Mouse (Mus musculus) embryonic facial prominence, embryonic 15.5 days (tissue): ENCODE measurements around the gene D630023F18Rik. TPM values are rescaled to one million over a fixed set of nuclear protein-coding genes. Genes with fewer than 3 reads are reported as not detected.

ENCODE experiments used
- ATAC-seq: fragments of 200-750 bp; cut with Nextera tagmentation; 2 replicates; pipeline ENCODE4 v1.8.0; 2017; ENCODE audit warnings: low read depth, moderate TSS enrichment; ENCODE audit not compliant: insufficient number of reproducible peaks, low FRiP score, low TSS enrichment
- H3K27ac ChIP-seq: fragments of 300-500 bp; sonication (generic); replicated peaks from 2 replicates; pipeline ENCODE4 v1.5.1; 2015; ENCODE audit warnings: mild to moderate bottlenecking, inconsistent platforms
- H3K27me3 ChIP-seq: fragments of 300-500 bp; sonication (generic); 2 replicates; pipeline ENCODE4 v1.6.1; 2015; ENCODE audit warnings: inconsistent platforms
- H3K36me3 ChIP-seq: fragments of 300-500 bp; sonication (generic); 2 replicates; pipeline ENCODE4 v1.6.1; 2015; ENCODE audit warnings: mild to moderate bottlenecking, inconsistent platforms
- H3K4me1 ChIP-seq: fragments of 300-500 bp; sonication (generic); 2 replicates; pipeline ENCODE4 v1.6.1; 2015; ENCODE audit warnings: inconsistent platforms
- H3K4me2 ChIP-seq: fragments of 300-500 bp; sonication (generic); replicated peaks from 2 replicates; pipeline ENCODE4 v1.6.1; 2015; ENCODE audit warnings: mild to moderate bottlenecking, inconsistent platforms
- H3K4me3 ChIP-seq: fragments of 300-500 bp; sonication (generic); replicated peaks from 2 replicates; pipeline ENCODE4 v1.5.1; 2015; ENCODE audit warnings: mild to moderate bottlenecking, inconsistent platforms
- H3K9ac ChIP-seq: fragments of 300-500 bp; sonication (generic); 2 replicates; pipeline ENCODE4 v1.6.1; 2015; ENCODE audit warnings: inconsistent platforms
- H3K9me3 ChIP-seq: fragments of 300-500 bp; sonication (generic); replicated peaks from 2 replicates; pipeline ENCODE4 v1.6.1; 2016; ENCODE audit warnings: inconsistent platforms
- WGBS: fragments of 180-500 bp; shearing (Covaris S2); methylation state at CpG from one replicate; pipeline ENCODE4 v1.1.7; 2015; 5-methylcytosine and 5-hydroxymethylcytosine counted together
- polyA plus RNA-seq: library from polyadenylated mRNA; unstranded; fragments of >200 nt; fragmentation: Nextera tagmentation; extraction: Ambion mirVana; gene quantifications from 2 replicates; pipeline ENCODE4 v1.2.1, GENCODE M21; 2015

Gene D630023F18Rik
- polyA plus RNA-seq, 1 experiment from 2014 or later, result 0.27 TPM

GRCm38 (mm10) chr1:65109196-65109595, 13.8 kb downstream of the D630023F18Rik start:
- Histone ChIP-seq H3K9me3 (no peaks in the 10 kb centered on the region), H3K4me2 (no peak overlapping the region), H3K9ac (no peak overlapping the region), H3K27me3 (no peaks in the 10 kb centered on the region), H3K4me3 (no peak overlapping the region), H3K4me1 (no peaks in the 10 kb centered on the region), H3K36me3 (no peaks in the 10 kb centered on the region), H3K27ac (no peak overlapping the region)
- ATAC-seq, result no peak
- WGBS, result 89% methylated on average over 8 of the region's 8 CpGs

- ATAC-seq, result no peak
- Histone ChIP-seq H3K36me3 (no peaks in the 10 kb centered on the region), H3K9ac (no peak overlapping the region), H3K27ac (no peak overlapping the region), H3K27me3 (no peaks in the 10 kb centered on the region), H3K4me2 (no peak overlapping the region), H3K4me1 (no peaks in the 10 kb centered on the region), H3K9me3 (no peaks in the 10 kb centered on the region), H3K4me3 (no peak overlapping the region)
- 86% methylated on average over 10 of the region's 10 CpGs for WGBS
These were observed 15.2 kb downstream of the D630023F18Rik start for GRCm38 (mm10) chr1:65107654-65108279.

- Histone ChIP-seq H3K9me3 (no peaks in the 10 kb centered on the region), H3K9ac (no peak within 1 kb of the TSS), H3K4me2 (no peak within 1 kb of the TSS), H3K27me3 (no peaks in the 10 kb centered on the region), H3K4me3 (no peak within 1 kb of the TSS), H3K4me1 (no peaks in the 10 kb centered on the region), H3K27ac (no peak within 1 kb of the TSS), H3K36me3 (no peaks in the 10 kb centered on the region)
- ATAC-seq, result no peak
- WGBS, result 91% methylated on average over 11 of the region's 11 CpGs
These were observed 19.7 kb downstream of the D630023F18Rik start, which contains the start of gene Cryga for GRCm38 (mm10) chr1:65103273-65103672. Gene Cryga, minus strand, starts transcription at chr1:65103373.

- no peak for ATAC-seq
- no peaks in the 10 kb centered on the region for H3K9me3 ChIP-seq
- no peak overlapping the region for H3K27ac ChIP-seq
- H3K27me3 ChIP-seq, result no peaks in the 10 kb centered on the region
- 82% methylated on average over 3 of the region's 3 CpGs for WGBS
- no peaks in the 10 kb centered on the region for H3K36me3 ChIP-seq
- no peaks in the 10 kb centered on the region for H3K4me1 ChIP-seq
- no peak overlapping the region for H3K4me2 ChIP-seq
- H3K4me3 ChIP-seq, result no peak overlapping the region
- no peak overlapping the region for H3K9ac ChIP-seq
These were observed 26.1 kb downstream of the D630023F18Rik start for GRCm38 (mm10) chr1:65096953-65097352.

GRCm38 (mm10) chr1:65091566-65091965, 31.4 kb downstream of the D630023F18Rik start:
- no peak overlapping the region for H3K4me3 ChIP-seq
- no peak overlapping the region for H3K9ac ChIP-seq
- H3K27ac ChIP-seq, result no peak overlapping the region
- no peak overlapping the region for H3K4me2 ChIP-seq
- ATAC-seq, result no peak
- no peaks in the 10 kb centered on the region for H3K27me3 ChIP-seq
- no peaks in the 10 kb centered on the region for H3K4me1 ChIP-seq
- H3K36me3 ChIP-seq, result no peaks in the 10 kb centered on the region
- H3K9me3 ChIP-seq, result no peaks in the 10 kb centered on the region
- 72% methylated on average over 3 of the region's 3 CpGs for WGBS

- no peak for ATAC-seq
- Histone ChIP-seq H3K9ac (no peak overlapping the region), H3K27ac (no peak overlapping the region), H3K4me1 (no peaks in the 10 kb centered on the region), H3K36me3 (no peaks in the 10 kb centered on the region), H3K27me3 (no peaks in the 10 kb centered on the region), H3K9me3 (no peaks in the 10 kb centered on the region), H3K4me3 (no peak overlapping the region), H3K4me2 (no peak overlapping the region)
- WGBS, result 60% methylated on average over 2 of the region's 2 CpGs
These were observed 32.6 kb downstream of the D630023F18Rik start for GRCm38 (mm10) chr1:65090370-65090769.

GRCm38 (mm10) chr1:65088567-65089356, 34.3 kb downstream of the D630023F18Rik start:
- no peaks in the 10 kb centered on the region for H3K36me3 ChIP-seq
- no peak overlapping the region for H3K4me3 ChIP-seq
- H3K4me1 ChIP-seq, result no peaks in the 10 kb centered on the region
- WGBS, result 75% methylated on average over 6 of the region's 6 CpGs
- H3K27ac ChIP-seq, result no peak overlapping the region
- no peaks in the 10 kb centered on the region for H3K27me3 ChIP-seq
- no peaks in the 10 kb centered on the region for H3K9me3 ChIP-seq
- H3K9ac ChIP-seq, result no peak overlapping the region
- ATAC-seq, result no peak
- no peak overlapping the region for H3K4me2 ChIP-seq

GRCm38 (mm10) chr1:65082188-65082587, 40.8 kb downstream of the D630023F18Rik start, which contains the start of gene Crygb:
Gene Crygb, minus strand, starts transcription at chr1:65082288.
- Histone ChIP-seq H3K4me1 (peaks cover 3% of the 10 kb centered on the region; the same call in 1 of the 2 replicates), H3K27me3 (no peaks in the 10 kb centered on the region), H3K9ac (no peak within 1 kb of the TSS), H3K27ac (no peak within 1 kb of the TSS), H3K4me3 (no peak within 1 kb of the TSS), H3K4me2 (0 out of 2 replicates have a peak within 1 kb of the TSS, but pooled peaks have one; percentile 21), H3K36me3 (no peaks in the 10 kb centered on the region), H3K9me3 (no peaks in the 10 kb centered on the region)
- 27% methylated on average over 7 of the region's 7 CpGs for WGBS
- no peak for ATAC-seq

GRCm38 (mm10) chr1:65075607-65076006, 47.4 kb downstream of the D630023F18Rik start:
- WGBS, result 12% methylated on average over 5 of the region's 5 CpGs
- H3K36me3 ChIP-seq, result no peaks in the 10 kb centered on the region

GRCm38 (mm10) chr1:65073589-65073988, 49.4 kb downstream of the D630023F18Rik start, which contains the start of gene Crygc:
Gene Crygc, minus strand, starts transcription at chr1:65073689.
- no peaks in the 10 kb centered on the region for H3K27me3 ChIP-seq
- no peaks in the 10 kb centered on the region for H3K9me3 ChIP-seq
- no peaks in the 10 kb centered on the region for H3K4me1 ChIP-seq
- 54% methylated on average over 6 of the region's 6 CpGs for WGBS
- no peak within 1 kb of the TSS for H3K4me2 ChIP-seq
- no peak within 1 kb of the TSS for H3K27ac ChIP-seq
- no peak within 1 kb of the TSS for H3K9ac ChIP-seq
- no peak within 1 kb of the TSS for H3K4me3 ChIP-seq
- H3K36me3 ChIP-seq, result no peaks in the 10 kb centered on the region
- no peak for ATAC-seq

More at GRCm38 (mm10) chr1:65075607-65076006, 47.4 kb downstream of the D630023F18Rik start:
- H3K9me3 ChIP-seq, result no peaks in the 10 kb centered on the region
- no peak for ATAC-seq
- H3K9ac ChIP-seq, result no peak overlapping the region
- H3K4me2 ChIP-seq, result no peak overlapping the region
- H3K4me1 ChIP-seq, result no peaks in the 10 kb centered on the region
- no peak overlapping the region for H3K27ac ChIP-seq
- H3K4me3 ChIP-seq, result no peak overlapping the region
- no peaks in the 10 kb centered on the region for H3K27me3 ChIP-seq

GRCm38 (mm10) chr1:65067842-65068241, 55.2 kb downstream of the D630023F18Rik start:
- no peak for ATAC-seq
- no peaks in the 10 kb centered on the region for H3K36me3 ChIP-seq
- H3K27ac ChIP-seq, result no peak overlapping the region

More at GRCm38 (mm10) chr1:65067842-65068241, 55.2 kb downstream of the D630023F18Rik start:
- Histone ChIP-seq H3K27me3 (no peaks in the 10 kb centered on the region), H3K4me1 (no peaks in the 10 kb centered on the region), H3K4me2 (no peak overlapping the region), H3K4me3 (no peak overlapping the region), H3K9ac (no peak overlapping the region), H3K9me3 (no peaks in the 10 kb centered on the region)
